Mouse (Mus musculus): ENCODE measurements around the gene Tyw5. TPM values are rescaled to one million over a fixed set of nuclear protein-coding genes. Genes with fewer than 3 reads are reported as not detected.
A peak's percentile ranks its signal among the peaks of the same experiment; 100 is the strongest.

The Tyw5 gene
- polyA plus RNA-seq, 1 experiment from 2014 or later: 33.0 TPM

GRCm38 (mm10) chr1:57376806-57377205 lies 30.1 kb downstream of the Tyw5 start:
- Histone ChIP-seq H3K9me3 (no peaks in the 10 kb centered on the region), H3K27me3 (no peaks in the 10 kb centered on the region), H3K4me1 (peaks cover 11% of the 10 kb centered on the region), H3K9ac (peak overlapping the region; percentile 93; the same call in 1 of the 2 replicates), H3K4me3 (peak overlapping the region; percentile 92), H3K36me3 (no peaks in the 10 kb centered on the region), H3K4me2 (replicated peaks) (peak overlapping the region; percentile 97), H3K27ac (no peak overlapping the region)
- ATAC-seq (ENCODE audit: low FRiP score, low read depth): no peak
- WGBS: 65% methylated on average over 6 of the region's 6 CpGs

GRCm38 (mm10) chr1:57375276-57375675 lies 31.6 kb downstream of the Tyw5 start:
- no peaks in the 10 kb centered on the region for H3K36me3 ChIP-seq
- WGBS: 94% methylated on average over 2 of the region's 2 CpGs
- no peak overlapping the region for H3K9ac ChIP-seq
- ATAC-seq (ENCODE audit: low FRiP score, low read depth): no peak
- H3K9me3 ChIP-seq: no peaks in the 10 kb centered on the region
- no peak overlapping the region for H3K27ac ChIP-seq
- no peak overlapping the region for H3K4me2 ChIP-seq (replicated peaks)
- peaks cover 11% of the 10 kb centered on the region for H3K4me1 ChIP-seq
- H3K27me3 ChIP-seq: no peaks in the 10 kb centered on the region
- H3K4me3 ChIP-seq: no peak overlapping the region

- WGBS: 84% methylated on average over 4 of the region's 4 CpGs
- ATAC-seq (ENCODE audit: low FRiP score, low read depth): no peak
- Histone ChIP-seq H3K4me2 (replicated peaks) (no peak overlapping the region), H3K9ac (no peak overlapping the region), H3K27ac (no peak overlapping the region), H3K36me3 (no peaks in the 10 kb centered on the region), H3K4me3 (no peak overlapping the region), H3K27me3 (peaks cover 3% of the 10 kb centered on the region; the same call in 1 of the 2 replicates), H3K4me1 (no peaks in the 10 kb centered on the region), H3K9me3 (no peaks in the 10 kb centered on the region)
Measured at GRCm38 (mm10) chr1:57370451-57370850, 36.5 kb downstream of the Tyw5 start.

GRCm38 (mm10) chr1:57369111-57369510 lies 37.8 kb downstream of the Tyw5 start:
- no peak overlapping the region for H3K27ac ChIP-seq
- peaks cover 3% of the 10 kb centered on the region; the same call in 1 of the 2 replicates for H3K27me3 ChIP-seq
- H3K36me3 ChIP-seq: no peaks in the 10 kb centered on the region
- H3K4me3 ChIP-seq: no peak overlapping the region
- H3K4me1 ChIP-seq: no peaks in the 10 kb centered on the region
- no peaks in the 10 kb centered on the region for H3K9me3 ChIP-seq
- no peak overlapping the region for H3K4me2 ChIP-seq (replicated peaks)
- WGBS: 81% methylated on average over 4 of the region's 4 CpGs
- no peak overlapping the region for H3K9ac ChIP-seq
- ATAC-seq (ENCODE audit: low FRiP score, low read depth): no peak

- Histone ChIP-seq H3K27me3 (peaks cover 3% of the 10 kb centered on the region; the same call in 1 of the 2 replicates), H3K4me2 (replicated peaks) (no peak overlapping the region), H3K36me3 (no peaks in the 10 kb centered on the region), H3K27ac (no peak overlapping the region), H3K9me3 (no peaks in the 10 kb centered on the region), H3K9ac (no peak overlapping the region), H3K4me3 (no peak overlapping the region), H3K4me1 (no peaks in the 10 kb centered on the region)
- 89% methylated on average over 3 of the region's 3 CpGs for WGBS
- ATAC-seq (ENCODE audit: low FRiP score, low read depth): no peak
Measured at GRCm38 (mm10) chr1:57367446-57367845, 39.5 kb downstream of the Tyw5 start.

- no peaks in the 10 kb centered on the region for H3K9me3 ChIP-seq
- ATAC-seq (ENCODE audit: low FRiP score, low read depth): peak; percentile 73
- H3K9ac ChIP-seq: no peak overlapping the region
- no peak overlapping the region for H3K27ac ChIP-seq
- no peak overlapping the region for H3K4me3 ChIP-seq
- no peak overlapping the region for H3K4me2 ChIP-seq (replicated peaks)
- H3K4me1 ChIP-seq: peaks cover 8% of the 10 kb centered on the region
- WGBS: 20% methylated on average over 5 of the region's 5 CpGs
- H3K27me3 ChIP-seq: 0 out of 2 replicates have a peak, but pooled peaks cover 12% of the 10 kb centered on the region
- no peaks in the 10 kb centered on the region for H3K36me3 ChIP-seq
Measured at GRCm38 (mm10) chr1:57358546-57358945, 48.4 kb downstream of the Tyw5 start.

- 68% methylated on average over 1 of the region's 1 CpGs for WGBS
- ATAC-seq (ENCODE audit: low FRiP score, low read depth): no peak
- no peaks in the 10 kb centered on the region for H3K9me3 ChIP-seq
- no peaks in the 10 kb centered on the region for H3K4me1 ChIP-seq
- no peak overlapping the region for H3K4me3 ChIP-seq
- no peak overlapping the region for H3K9ac ChIP-seq
- H3K27ac ChIP-seq: no peak overlapping the region
- no peak overlapping the region for H3K4me2 ChIP-seq (replicated peaks)
- peaks cover 12% of the 10 kb centered on the region; the same call in 1 of the 2 replicates for H3K27me3 ChIP-seq
- no peaks in the 10 kb centered on the region for H3K36me3 ChIP-seq
Measured at GRCm38 (mm10) chr1:57351941-57352340, 55.0 kb downstream of the Tyw5 start.

GRCm38 (mm10) chr1:57347487-57347886 lies 59.4 kb downstream of the Tyw5 start:
- Histone ChIP-seq H3K9ac (no peak overlapping the region), H3K36me3 (no peaks in the 10 kb centered on the region), H3K4me3 (no peak overlapping the region), H3K4me2 (replicated peaks) (no peak overlapping the region), H3K27me3 (0 out of 2 replicates have a peak, but pooled peaks cover 3% of the 10 kb centered on the region), H3K4me1 (no peaks in the 10 kb centered on the region), H3K9me3 (no peaks in the 10 kb centered on the region), H3K27ac (no peak overlapping the region)
- ATAC-seq (ENCODE audit: low FRiP score, low read depth): no peak

GRCm38 (mm10) chr1:57341197-57341596 lies 65.7 kb downstream of the Tyw5 start:
- no peak overlapping the region for H3K4me3 ChIP-seq
- no peaks in the 10 kb centered on the region for H3K9me3 ChIP-seq
- H3K27me3 ChIP-seq: peaks cover 12% of the 10 kb centered on the region
- WGBS: 23% methylated on average over 2 of the region's 2 CpGs
- no peak for ATAC-seq (ENCODE audit: low FRiP score, low read depth)
- H3K9ac ChIP-seq: no peak overlapping the region
- H3K36me3 ChIP-seq: no peaks in the 10 kb centered on the region
- no peak overlapping the region for H3K27ac ChIP-seq
- no peak overlapping the region for H3K4me2 ChIP-seq (replicated peaks)
- peaks cover 2% of the 10 kb centered on the region; the same call in 1 of the 2 replicates for H3K4me1 ChIP-seq

- Histone ChIP-seq H3K27me3 (peaks cover 21% of the 10 kb centered on the region), H3K9ac (no peak overlapping the region), H3K9me3 (no peaks in the 10 kb centered on the region), H3K4me2 (replicated peaks) (no peak overlapping the region), H3K36me3 (no peaks in the 10 kb centered on the region), H3K27ac (no peak overlapping the region), H3K4me3 (no peak overlapping the region), H3K4me1 (peaks cover 2% of the 10 kb centered on the region; the same call in 1 of the 2 replicates)
- WGBS: 48% methylated on average over 14 of the region's 14 CpGs
- ATAC-seq (ENCODE audit: low FRiP score, low read depth): no peak
Measured at GRCm38 (mm10) chr1:57339156-57339796, 67.6 kb downstream of the Tyw5 start.

Other genes starting within 250 kb of the Tyw5 start
- 11.7 and 12.9 TPM in 2 replicates for gene 1700066M21Rik, start 29.5 kb downstream of the Tyw5 start, polyA plus RNA-seq (2015; fragmentation: Nextera tagmentation; extraction: Ambion mirVana)
- 19.1 and 20.6 TPM in 2 replicates for gene Maip1, start 773 bp downstream of the Tyw5 start, polyA plus RNA-seq (2015; fragmentation: Nextera tagmentation; extraction: Ambion mirVana)

Measured in limb, embryonic 13.5 days (tissue).